Mouse (Mus musculus): Measurements from ENCODE around the gene Usp30. TPM values are rescaled to one million over a fixed set of nuclear protein-coding genes. Genes with fewer than 3 reads are reported as not detected.

Gene Usp30
- total and polyA plus RNA-seq, 2 experiments: 6.6 to 14.8 TPM

DNA sequence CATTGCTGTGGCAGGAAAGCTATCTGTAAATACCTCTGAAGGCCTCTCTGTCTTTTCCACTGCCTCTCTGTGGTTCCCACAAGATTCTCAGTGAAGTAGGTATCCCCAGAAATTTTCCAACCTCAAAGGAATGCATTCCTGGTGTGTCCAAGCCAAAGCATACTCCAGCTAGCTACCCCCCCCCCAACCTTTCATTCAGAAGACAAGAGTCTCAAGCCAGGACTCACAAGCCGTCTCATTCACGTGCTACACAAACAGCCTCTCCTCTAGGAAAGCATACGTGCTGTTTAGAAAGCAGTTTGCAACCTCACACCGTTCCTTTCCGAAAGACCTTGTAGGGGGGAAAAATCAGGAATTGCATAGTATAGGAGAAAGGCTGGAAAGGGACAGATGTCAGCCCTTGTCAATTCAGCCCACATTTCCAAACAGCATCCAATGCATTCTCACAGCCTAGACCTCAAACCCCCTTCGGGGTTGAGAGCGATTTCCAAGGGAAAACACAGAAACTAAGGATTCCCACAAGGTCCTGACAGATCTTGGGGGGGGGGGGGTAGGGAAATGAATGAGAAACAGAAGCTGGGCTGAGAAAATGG, 25.3 kb downstream of the Usp30 start:
- 38% methylated on average over 7 of the region's 7 CpGs for WGBS
- Histone ChIP-seq H3K79me2 (ENCODE audit: control insufficient read depth, insufficient read depth, low read length) (no peaks in the 10 kb centered on the region), H3K4me3 (ENCODE audit: insufficient read depth, low read depth, low read length) (no peak overlapping the region), H3K27me3 (ENCODE audit: control insufficient read depth, insufficient read depth, low read length) (peaks cover 8% of the 10 kb centered on the region), H3K36me3 (ENCODE audit: control insufficient read depth, insufficient read depth, low read length) (no peaks in the 10 kb centered on the region), H3K27ac (replicated peaks; ENCODE audit: insufficient read depth, low read depth, low read length) (no peak overlapping the region), H3K9ac (ENCODE audit: low read depth, low read length) (no peak overlapping the region), H3K4me1 (ENCODE audit: control insufficient read depth, insufficient read depth, low read length) (no peaks in the 10 kb centered on the region)
- DNase-seq (ENCODE audit: extremely low read depth, low read depth, low spot score): no peak
- TF ChIP-seq POLR2A (IDR thresholded peaks at IDR 0.05; ENCODE audit: extremely low read depth, insufficient read depth, low read length) (no peak), CTCF (IDR thresholded peaks at IDR 0.05; ENCODE audit: low read depth, low read length) (no peak)

DNA sequence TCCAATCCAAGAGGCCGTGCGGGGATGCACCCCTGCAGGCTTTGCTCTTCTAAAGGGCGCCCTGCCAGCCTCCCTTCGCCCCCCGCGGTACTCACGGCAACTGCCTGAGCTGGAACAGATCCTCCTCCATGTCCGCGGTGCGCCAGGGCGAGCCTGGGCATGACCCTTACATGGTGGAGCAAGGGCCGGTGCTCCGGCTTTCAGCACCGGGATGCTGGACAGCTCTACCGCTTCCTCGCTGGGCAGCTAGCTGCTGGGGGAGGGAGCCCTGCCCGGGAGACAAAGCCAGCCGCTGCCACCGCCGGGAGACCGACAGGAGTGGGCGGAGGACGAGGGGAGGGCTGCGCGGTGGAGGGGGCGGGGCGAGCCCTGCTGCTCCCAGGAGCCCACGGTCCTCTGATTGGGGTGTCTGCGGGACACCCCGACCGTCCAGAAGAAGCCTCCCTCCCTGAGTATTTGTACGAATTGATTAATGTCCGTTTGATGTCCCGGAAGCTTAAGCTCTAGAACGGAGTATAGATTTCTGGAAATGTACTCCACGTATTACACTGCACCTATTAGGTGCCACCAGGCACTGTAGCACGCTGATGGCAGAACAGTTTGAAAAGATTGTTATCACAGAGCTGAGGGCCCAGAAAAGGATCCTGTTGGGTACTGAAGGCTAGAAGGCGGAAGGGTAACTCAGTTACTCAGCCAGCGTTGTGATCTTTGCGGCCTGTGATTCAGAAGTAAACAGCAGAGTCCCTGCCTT, 26.0 kb downstream of the Usp30 start, which contains the start of gene Svop:
Gene Svop, minus strand, starts transcription at position 514 of the 751 bp plus-strand sequence.
- no peaks in the 10 kb centered on the region for H3K79me2 ChIP-seq (ENCODE audit: control insufficient read depth, insufficient read depth, low read length)
- no peak for DNase-seq (ENCODE audit: extremely low read depth, low read depth, low spot score)
- WGBS: 4% methylated on average over 40 of the region's 40 CpGs
- H3K27ac ChIP-seq (replicated peaks; ENCODE audit: insufficient read depth, low read depth, low read length): no peak within 1 kb of the TSS
- H3K27me3 ChIP-seq (ENCODE audit: control insufficient read depth, insufficient read depth, low read length): peaks cover 8% of the 10 kb centered on the region
- H3K36me3 ChIP-seq (ENCODE audit: control insufficient read depth, insufficient read depth, low read length): no peaks in the 10 kb centered on the region
- no peak within 1 kb of the TSS for H3K9ac ChIP-seq (ENCODE audit: low read depth, low read length)
- TF ChIP-seq POLR2A (IDR thresholded peaks at IDR 0.05; ENCODE audit: extremely low read depth, insufficient read depth, low read length) (no peak), CTCF (IDR thresholded peaks at IDR 0.05; ENCODE audit: low read depth, low read length) (no peak)
- H3K4me3 ChIP-seq (ENCODE audit: insufficient read depth, low read depth, low read length): no peak within 1 kb of the TSS
- H3K4me1 ChIP-seq (ENCODE audit: control insufficient read depth, insufficient read depth, low read length): no peaks in the 10 kb centered on the region

DNA sequence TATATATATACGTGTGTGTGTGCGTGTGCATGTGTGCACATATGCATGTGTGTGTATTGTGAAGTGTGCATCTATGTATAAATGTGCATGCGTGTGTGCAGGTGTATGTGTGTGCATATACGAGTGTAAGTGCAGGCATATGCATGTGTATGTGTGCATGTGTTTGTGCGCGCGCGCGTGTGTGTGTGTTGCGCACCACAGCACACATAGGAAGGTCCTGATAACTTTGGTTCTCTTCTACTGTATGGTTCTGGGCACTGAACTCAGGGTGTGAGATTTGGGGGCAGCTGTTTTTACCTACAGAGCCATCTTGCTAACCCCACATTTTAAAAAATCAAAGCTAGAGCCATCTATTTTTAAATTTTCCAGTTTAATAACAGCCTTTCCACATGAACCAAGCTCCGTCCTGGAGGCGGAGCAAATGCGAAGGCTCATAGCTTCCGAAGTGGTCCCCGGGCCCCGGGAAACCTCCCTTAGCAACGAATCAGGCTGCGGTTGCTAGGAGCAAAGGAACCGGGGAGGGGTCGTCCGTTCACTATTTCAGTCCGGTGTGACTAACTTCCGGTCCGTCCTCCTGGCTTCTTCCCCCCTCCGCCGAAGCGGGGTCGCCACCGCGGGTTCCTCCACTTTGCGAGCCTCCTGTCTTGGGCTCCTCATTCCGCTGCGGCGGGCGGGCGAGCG, 34.6 kb downstream of the Usp30 start:
- Histone ChIP-seq H3K27ac (replicated peaks; ENCODE audit: insufficient read depth, low read depth, low read length) (no peak overlapping the region), H3K4me3 (ENCODE audit: insufficient read depth, low read depth, low read length) (peak overlapping the region; percentile 90), H3K27me3 (ENCODE audit: control insufficient read depth, insufficient read depth, low read length) (no peaks in the 10 kb centered on the region), H3K36me3 (ENCODE audit: control insufficient read depth, insufficient read depth, low read length) (no peaks in the 10 kb centered on the region), H3K4me1 (ENCODE audit: control insufficient read depth, insufficient read depth, low read length) (peaks cover 6% of the 10 kb centered on the region; the same call in 1 of the 2 replicates), H3K79me2 (ENCODE audit: control insufficient read depth, insufficient read depth, low read length) (peaks cover 13% of the 10 kb centered on the region; the same call in 1 of the 2 replicates), H3K9ac (ENCODE audit: low read depth, low read length) (peak overlapping the region; percentile 99)
- peak; percentile 71 for DNase-seq (ENCODE audit: extremely low read depth, low read depth, low spot score)
- WGBS: 10% methylated on average over 35 of the region's 37 CpGs
- TF ChIP-seq POLR2A (IDR thresholded peaks at IDR 0.05; ENCODE audit: extremely low read depth, insufficient read depth, low read length) (no peak), CTCF (IDR thresholded peaks at IDR 0.05; ENCODE audit: low read depth, low read length) (no peak)

DNA sequence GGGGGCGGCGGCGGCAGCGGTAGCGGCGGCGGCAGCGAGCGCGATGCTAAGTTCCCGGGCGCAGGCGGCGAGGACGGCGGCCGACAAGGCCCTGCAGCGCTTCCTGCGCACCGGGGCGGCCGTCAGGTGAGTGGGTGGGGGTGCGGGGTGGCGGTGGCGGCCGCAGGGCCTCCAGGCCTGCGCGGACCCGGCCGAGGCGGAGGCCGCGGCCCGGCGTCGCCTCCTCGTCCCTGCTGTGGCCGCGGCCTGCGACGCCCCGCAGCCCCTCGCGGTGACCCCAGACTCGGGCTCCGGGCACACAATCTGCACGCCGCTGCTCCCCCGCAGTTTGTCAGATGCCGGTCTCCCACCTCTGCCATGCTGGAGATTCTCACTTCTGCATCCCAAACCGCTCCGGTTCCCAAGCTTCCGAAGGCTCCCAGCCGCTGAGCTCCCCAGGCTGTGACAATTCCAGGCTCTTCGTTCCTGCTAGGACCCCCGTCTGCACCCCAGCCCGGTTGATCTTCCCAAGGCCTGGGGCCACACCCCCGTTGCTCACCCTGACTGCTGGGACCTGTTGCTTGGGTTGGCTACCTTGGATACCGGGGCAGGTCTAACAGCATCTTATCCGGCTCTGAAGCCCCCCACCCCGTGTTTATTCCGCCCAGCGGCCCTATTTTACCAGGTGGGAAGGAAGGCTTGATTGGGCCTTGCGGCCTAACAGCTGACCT, 35.3 kb downstream of the Usp30 start:
- Histone ChIP-seq H3K9ac (ENCODE audit: low read depth, low read length) (peak overlapping the region; percentile 99), H3K79me2 (ENCODE audit: control insufficient read depth, insufficient read depth, low read length) (peaks cover 13% of the 10 kb centered on the region; the same call in 1 of the 2 replicates), H3K36me3 (ENCODE audit: control insufficient read depth, insufficient read depth, low read length) (no peaks in the 10 kb centered on the region), H3K4me1 (ENCODE audit: control insufficient read depth, insufficient read depth, low read length) (peaks cover 6% of the 10 kb centered on the region; the same call in 1 of the 2 replicates), H3K4me3 (ENCODE audit: insufficient read depth, low read depth, low read length) (peak overlapping the region; percentile 90), H3K27ac (replicated peaks; ENCODE audit: insufficient read depth, low read depth, low read length) (no peak overlapping the region), H3K27me3 (ENCODE audit: control insufficient read depth, insufficient read depth, low read length) (no peaks in the 10 kb centered on the region)
- TF ChIP-seq POLR2A (IDR thresholded peaks at IDR 0.05; ENCODE audit: extremely low read depth, insufficient read depth, low read length) (no peak), CTCF (IDR thresholded peaks at IDR 0.05; ENCODE audit: low read depth, low read length) (no peak)
- WGBS: 3% methylated on average over 43 of the region's 64 CpGs
- DNase-seq (ENCODE audit: extremely low read depth, low read depth, low spot score): no peak

DNA sequence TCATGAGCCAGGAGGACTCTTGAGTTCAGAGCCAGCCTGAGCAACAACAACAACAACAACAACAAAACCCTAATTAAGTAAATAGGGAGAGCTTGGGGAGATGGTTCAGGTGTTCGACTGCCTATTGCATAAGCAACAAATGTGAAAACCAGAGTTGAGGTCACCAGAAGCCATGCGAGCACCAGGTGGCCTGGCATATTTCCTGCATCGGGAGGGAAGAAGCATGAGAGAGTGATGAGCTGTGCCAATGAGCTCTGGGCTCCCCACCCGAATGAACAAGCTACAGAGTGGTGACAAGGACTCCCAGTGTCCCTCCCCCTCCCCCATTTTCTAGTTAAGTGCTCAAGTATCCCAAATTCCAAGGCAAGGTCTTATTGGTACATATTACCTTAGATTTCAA, 36.6 kb downstream of the Usp30 start:
- no peaks in the 10 kb centered on the region for H3K36me3 ChIP-seq (ENCODE audit: control insufficient read depth, insufficient read depth, low read length)
- H3K9ac ChIP-seq (ENCODE audit: low read depth, low read length): no peak overlapping the region
- peaks cover 6% of the 10 kb centered on the region; the same call in 1 of the 2 replicates for H3K4me1 ChIP-seq (ENCODE audit: control insufficient read depth, insufficient read depth, low read length)
- H3K27me3 ChIP-seq (ENCODE audit: control insufficient read depth, insufficient read depth, low read length): no peaks in the 10 kb centered on the region
- no peak for DNase-seq (ENCODE audit: extremely low read depth, low read depth, low spot score)
- peaks cover 13% of the 10 kb centered on the region; the same call in 1 of the 2 replicates for H3K79me2 ChIP-seq (ENCODE audit: control insufficient read depth, insufficient read depth, low read length)
- WGBS: 71% methylated on average over 4 of the region's 4 CpGs
- TF ChIP-seq POLR2A (IDR thresholded peaks at IDR 0.05; ENCODE audit: extremely low read depth, insufficient read depth, low read length) (no peak), CTCF (IDR thresholded peaks at IDR 0.05; ENCODE audit: low read depth, low read length) (no peak)
- H3K27ac ChIP-seq (replicated peaks; ENCODE audit: insufficient read depth, low read depth, low read length): no peak overlapping the region
- H3K4me3 ChIP-seq (ENCODE audit: insufficient read depth, low read depth, low read length): no peak overlapping the region
